Mouse (Mus musculus) naive thymus-derived CD4-positive, alpha-beta T cell, adult 2 months (primary cell): ENCODE results near the gene Lmbrd1.
"Not testable (repeated sequence)": the region's sequence is repeated elsewhere in the genome, so short reads cannot be mapped to it uniquely, and the experiment has no call there.

Experiments used
- DNase-seq: peaks from one replicate; pipeline ENCODE4 v3.0.0-alpha.2; 2011; ENCODE audit warnings: low read depth

Lmbrd1 gene

DNA sequence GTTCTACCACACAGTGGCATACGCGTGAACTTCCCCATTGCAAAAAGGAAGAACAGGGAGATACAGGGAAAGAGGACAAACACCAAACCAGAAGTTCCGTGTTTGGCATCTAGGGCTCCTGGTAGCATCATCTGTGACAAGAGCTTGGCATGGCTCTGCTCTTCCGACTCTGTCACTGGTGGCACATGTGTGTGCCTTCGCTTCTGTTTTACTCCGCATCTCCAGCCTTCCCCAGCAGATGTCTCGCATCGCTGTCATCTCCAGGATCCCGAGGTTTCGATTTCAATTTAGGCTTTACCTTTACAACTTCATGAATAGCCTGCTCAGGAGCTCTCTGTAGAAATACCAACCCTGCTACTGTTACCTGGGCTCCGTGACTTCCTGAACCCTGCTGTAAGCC, 51.4 kb downstream of the Lmbrd1 start:
- no peak for DNase-seq

- DNase-seq = no peak
Observed at GRCm38 (mm10) chr1:24732286-24732685, 53.9 kb downstream of the Lmbrd1 start.

- no peak for DNase-seq
Observed at GRCm38 (mm10) chr1:24734866-24735265, 56.4 kb downstream of the Lmbrd1 start.

GRCm38 (mm10) chr1:24740903-24741302, 62.5 kb downstream of the Lmbrd1 start:
- DNase-seq = no peak

DNA sequence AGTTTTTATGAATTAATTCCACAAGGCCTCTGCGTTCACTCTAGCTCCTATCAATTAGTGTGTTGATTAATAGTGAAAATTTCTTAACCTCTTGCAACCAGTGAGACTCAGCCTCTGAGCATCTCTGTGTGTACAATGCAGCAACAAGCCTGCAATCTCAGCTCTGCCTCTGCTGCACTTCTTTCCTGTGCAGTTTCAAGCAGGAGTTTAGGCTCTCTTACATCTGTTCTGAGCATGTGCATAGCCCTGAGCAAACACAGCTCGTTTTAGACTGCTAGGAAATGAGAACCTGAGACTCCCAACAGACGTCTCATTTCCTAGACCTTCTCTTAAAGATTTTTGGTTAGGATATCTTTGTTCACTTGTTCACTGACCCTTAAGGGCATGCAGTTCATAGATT, 63.1 kb downstream of the Lmbrd1 start:
- no peak for DNase-seq

GRCm38 (mm10) chr1:24743191-24743924, 64.9 kb downstream of the Lmbrd1 start:
- DNase-seq = no peak

- DNase-seq = no peak
Observed at GRCm38 (mm10) chr1:24752715-24753114, 74.3 kb downstream of the Lmbrd1 start.

- no peak for DNase-seq
Observed at GRCm38 (mm10) chr1:24758516-24758915, 80.1 kb downstream of the Lmbrd1 start.

GRCm38 (mm10) chr1:24766466-24766865, 88.0 kb downstream of the Lmbrd1 start:
- DNase-seq = no peak

DNA sequence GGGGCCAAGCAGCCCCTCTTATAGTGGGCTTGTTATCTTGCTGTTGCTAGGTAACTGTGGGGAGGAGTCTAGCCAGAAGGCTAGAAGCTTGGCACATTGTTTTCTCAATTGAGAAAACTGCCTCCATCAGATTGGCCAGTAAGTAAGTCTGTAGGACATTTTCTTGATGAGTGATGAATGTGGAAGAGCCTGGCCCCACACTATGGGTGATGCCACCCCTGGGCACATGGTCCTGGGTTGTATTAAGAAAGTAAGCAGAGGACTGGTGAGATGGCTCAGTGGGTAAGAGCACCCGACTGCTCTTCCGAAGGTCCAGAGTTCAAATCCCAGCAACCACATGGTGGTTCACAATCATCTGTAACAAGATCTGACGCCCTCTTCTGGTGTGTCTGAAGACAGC, 88.8 kb downstream of the Lmbrd1 start:
- DNase-seq = not testable (repeated sequence)

DNA sequence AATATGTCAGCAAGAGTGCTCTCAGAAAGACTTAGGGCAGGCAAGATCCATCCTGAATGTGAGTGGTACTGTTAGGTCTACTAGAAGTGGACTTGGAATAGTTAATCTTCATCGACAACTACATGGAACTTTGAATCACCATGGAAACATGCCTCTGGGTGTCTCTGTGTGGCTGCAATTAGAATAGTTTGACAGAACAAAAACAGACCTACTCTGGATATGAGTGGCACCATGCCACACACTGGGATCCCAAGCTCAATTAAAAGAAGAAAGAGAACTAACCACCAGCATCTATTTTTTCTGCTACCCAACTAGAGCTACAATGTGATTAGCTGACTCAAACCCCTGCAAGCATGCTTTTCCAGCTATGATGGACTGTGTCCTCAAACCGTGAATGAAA, 95.2 kb downstream of the Lmbrd1 start:
- DNase-seq = no peak

GRCm38 (mm10) chr1:24776576-24776975, 98.1 kb downstream of the Lmbrd1 start:
- DNase-seq = no peak

DNA sequence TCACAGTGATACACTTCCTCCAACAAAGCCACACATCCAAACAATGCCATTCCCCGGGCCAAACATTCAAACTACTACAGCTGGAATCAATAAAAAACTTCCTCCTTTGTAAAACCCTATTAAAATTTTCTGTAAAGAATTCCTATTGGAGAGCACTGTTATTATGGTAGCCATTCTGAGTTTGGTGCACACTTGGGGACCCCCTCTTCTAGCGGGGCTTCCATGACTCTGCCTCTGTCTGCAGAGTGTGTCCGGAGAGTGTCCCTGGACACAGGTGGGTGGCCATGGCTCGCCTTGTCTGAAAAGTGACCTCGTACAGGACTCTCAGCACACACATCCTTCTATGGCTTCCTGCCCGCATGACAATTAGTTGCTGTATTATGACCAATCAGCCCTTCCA, 114.7 kb downstream of the Lmbrd1 start:
- no peak for DNase-seq

DNA sequence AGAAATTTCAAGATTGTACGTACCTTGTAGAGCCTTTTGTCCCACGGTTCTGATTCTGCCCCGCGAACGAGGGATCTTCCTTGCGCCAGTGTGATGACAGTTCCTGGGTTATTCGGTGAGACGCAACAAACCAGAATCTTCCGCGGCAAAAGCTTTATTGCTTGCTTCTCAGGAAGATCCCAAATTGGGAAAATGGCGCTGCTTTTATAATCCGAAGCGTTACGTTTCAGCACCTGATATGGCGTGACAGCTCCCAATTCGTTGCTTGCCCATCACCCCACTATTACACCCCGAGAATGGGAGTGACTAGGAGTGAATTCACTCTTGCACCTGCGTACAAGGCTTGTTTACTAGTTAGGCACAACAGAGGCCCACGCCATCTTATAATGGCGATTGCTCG, 129.5 kb downstream of the Lmbrd1 start:
- DNase-seq = not testable (repeated sequence)
